8 mouse cellular contexts compared by ENCODE assay signal in the genomic region with DNA sequence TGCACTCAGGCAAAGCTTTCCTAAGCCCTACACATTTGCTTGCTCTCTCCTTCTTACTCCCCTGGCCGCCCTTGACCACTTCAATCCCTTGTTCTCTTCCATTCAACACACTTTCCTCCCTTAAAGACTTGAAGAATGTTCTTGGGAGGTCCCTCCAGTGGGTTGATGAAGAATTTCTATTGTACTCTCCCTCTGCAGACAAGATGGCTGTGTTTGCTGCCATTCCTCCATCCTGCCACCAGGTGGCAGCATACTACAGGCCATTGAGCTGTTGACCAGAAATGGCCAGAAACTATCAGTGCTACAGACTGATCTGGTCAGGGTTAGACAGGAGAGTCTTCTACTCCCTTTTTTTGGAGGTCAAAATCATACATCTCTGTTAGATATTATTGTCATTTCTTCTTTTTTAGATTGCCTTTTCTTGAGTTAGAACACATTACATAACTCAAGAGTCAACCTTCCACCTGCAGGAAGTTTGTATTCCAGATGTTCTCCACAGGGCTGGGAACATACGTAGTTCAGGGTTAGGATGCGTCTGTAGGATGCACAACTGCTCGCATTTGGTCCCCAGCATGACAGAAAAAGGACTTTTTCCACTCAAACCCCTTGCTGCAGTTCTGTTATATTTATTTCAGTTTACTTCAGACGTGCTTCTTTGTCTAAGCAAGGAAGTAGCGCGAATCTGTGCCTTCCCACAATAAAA. TPM values are rescaled to one million over a fixed set of nuclear protein-coding genes. Genes with fewer than 3 reads are reported as not detected.
DNase-seq lines count a peak whose midpoint lies in the region; ATAC-seq lines count a peak whose summit lies in the region.

No protein-coding gene starts in this region.

- peak; percentile 99 for ATAC-seq in megakaryocyte, adult 5-6 weeks (ENCODE audit: poor library complexity, severe bottlenecking)

- peak; percentile 58 for DNase-seq in T-cell, adult 2 months (ENCODE audit: low spot score)
- DNase-seq in cerebellum, postnatal 14 days: peak; percentile 84 to 85
- DNase-seq in frontal cortex, postnatal 25 days (ENCODE audit: low spot score in 2 of 2): peak; percentile 41 to 65
- DNase-seq in hindlimb bud, embryonic 11.5 days (ENCODE audit: extremely low spot score, low read depth, low spot score): peak; percentile 72
- DNase-seq in left cerebral cortex, adult 18-20 months (ENCODE audit: low spot score in 2 of 2): peak; percentile 74 to 78
- DNase-seq in right cerebral cortex, adult 2 months (ENCODE audit: low spot score in 2 of 2): peak; percentile 81 to 85
- DNase-seq in urinary bladder, postnatal 10 days (ENCODE audit: low spot score): peak; percentile 31

RNA-seq across cellular contexts. Expression of gene Alg14, which starts 16.1 kb away (rescaled TPM):
- 10 to 100 TPM; 12.1 to 14.4 TPM for total RNA-seq in left cerebral cortex, adult 18-20 months (2021)
- total RNA-seq in megakaryocyte, adult 5-6 weeks (2015): 21.9 and 26.9 TPM in 2 replicates
- 7.8 and 18.7 TPM in 2 replicates for total RNA-seq in megakaryocyte, adult 5-6 weeks (2017)

RNA-seq across cellular contexts. Expression of gene Tmem56, which starts 24.8 kb away (rescaled TPM):
- total RNA-seq in left cerebral cortex, adult 18-20 months (2021): 10 to 100 TPM; 48.2 to 48.6 TPM
- total RNA-seq in megakaryocyte, adult 5-6 weeks (2015): 2.0 and 3.0 TPM in 2 replicates
- total RNA-seq in megakaryocyte, adult 5-6 weeks (2017): 0.70 and 1.7 TPM in 2 replicates

Comparison
In these comparisons a context has a peak if more than half of its experiments do, and no peak if none do; other contexts are left out.
1. Peak in every context shown above with its lines: DNase-seq and ATAC-seq.
2. DNase-seq: peak in every context shown above with its lines; median percentile 84 in cerebellum, postnatal 14 days; 83 in right cerebral cortex, adult 2 months; 76 in left cerebral cortex, adult 18-20 months; 72 in hindlimb bud, embryonic 11.5 days; 58 in T-cell, adult 2 months; 53 in frontal cortex, postnatal 25 days; 31 in urinary bladder, postnatal 10 days.
3. RNA of gene Tmem56, which starts 24.8 kb away (total RNA-seq): 48.2 to 48.6 TPM in left cerebral cortex, adult 18-20 months; 0.70 to 3.0 TPM in megakaryocyte, adult 5-6 weeks; every median in the first group is over 10 times any median in the second.